Mouse (Mus musculus): ENCODE results near the gene Ell2. TPM values are rescaled to one million over a fixed set of nuclear protein-coding genes. Genes with fewer than 3 reads are reported as not detected.

Gene Ell2
- total RNA-seq, 1 experiment from 2014 or later, result 50.1 TPM

- DNase-seq, result no peak
These were observed 110.6 kb downstream of the Ell2 start for GRCm38 (mm10) chr13:75817183-75817582.

DNA sequence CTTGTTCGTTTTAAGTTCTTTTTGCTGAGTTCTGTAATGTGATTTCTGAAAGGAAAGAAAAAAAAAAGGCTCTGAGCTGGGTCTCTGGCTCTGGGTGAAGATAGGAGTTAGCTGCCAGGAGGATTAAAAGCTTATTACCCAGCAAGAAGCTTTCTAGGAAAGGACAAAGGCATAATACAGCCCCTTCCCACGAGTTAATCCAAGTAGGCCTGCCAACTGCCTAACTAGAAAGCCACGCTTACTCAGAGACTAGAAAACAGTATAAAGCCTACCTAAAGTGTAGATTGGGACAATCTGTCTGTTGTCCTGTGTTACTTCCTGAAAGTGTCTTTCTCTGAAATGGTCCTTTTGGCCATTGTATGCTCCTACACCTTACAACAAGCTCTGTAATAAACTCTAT lies 111.9 kb downstream of the Ell2 start:
- no peak for DNase-seq

DNA sequence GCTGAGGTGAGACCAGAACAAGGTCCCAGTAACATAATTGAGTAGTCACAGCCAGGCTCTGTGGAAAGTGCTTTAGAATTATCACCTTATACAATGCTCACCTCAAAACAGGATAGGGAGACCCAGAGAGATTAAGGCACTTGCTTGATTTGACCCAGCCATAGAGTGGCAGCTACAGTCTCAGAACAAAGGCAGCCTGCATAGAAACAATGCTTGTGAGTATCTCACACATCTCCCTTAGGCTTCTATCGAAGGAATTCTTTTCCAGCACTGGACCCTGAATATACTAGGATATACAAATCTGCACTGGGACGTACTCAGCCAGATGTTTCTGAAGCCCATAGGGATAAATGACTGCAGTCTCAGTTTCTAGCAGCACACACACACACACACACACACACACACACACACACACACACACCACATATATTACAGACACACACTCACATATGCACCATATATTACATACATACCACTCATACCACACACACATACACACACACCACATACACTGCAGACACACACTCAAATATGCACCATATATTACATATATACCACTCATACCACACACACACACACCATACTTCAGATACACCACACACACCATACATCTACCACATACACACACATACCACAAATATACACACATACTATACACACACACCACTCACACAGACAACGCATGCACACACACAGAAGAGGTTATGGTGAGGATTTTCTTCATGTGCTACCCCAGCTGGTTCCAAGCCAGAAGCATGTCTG lies 112.6 kb downstream of the Ell2 start:
- no peak for DNase-seq

- DNase-seq, result no peak
These were observed 113.3 kb downstream of the Ell2 start for GRCm38 (mm10) chr13:75819898-75820297.

Other genes starting within 250 kb of the Ell2 start
- 16.7 and 20.6 TPM in 2 replicates for gene Glrx, start 133.1 kb downstream of the Ell2 start, total RNA-seq (2021)
- gene Rhobtb3, start 237.2 kb downstream of the Ell2 start, total RNA-seq (2021), result 7.7 and 9.3 TPM in 2 replicates

Measured in adrenal gland, postnatal 25 days (tissue).